Mouse (Mus musculus) intestine, embryonic 15.5 days (tissue): ENCODE results near the gene Med25. TPM values are rescaled to one million over a fixed set of nuclear protein-coding genes. Genes with fewer than 3 reads are reported as not detected.

Experiments used
- ATAC-seq: fragments of 200-750 bp; cut with Nextera tagmentation; 2 replicates; pipeline ENCODE4 v1.8.0; 2017; ENCODE audit warnings: moderate TSS enrichment, moderate library complexity
- H3K27ac ChIP-seq: fragments of 300-500 bp; sonication (generic); 2 replicates; pipeline ENCODE4 v1.5.1; 2015; ENCODE audit warnings: mild to moderate bottlenecking, inconsistent platforms
- H3K27me3 ChIP-seq: fragments of 300-500 bp; sonication (generic); replicated peaks from 2 replicates; pipeline ENCODE4 v1.6.1; 2015; ENCODE audit warnings: inconsistent platforms
- H3K36me3 ChIP-seq: fragments of 300-500 bp; sonication (generic); 2 replicates; pipeline ENCODE4 v1.6.1; 2015; ENCODE audit warnings: inconsistent platforms
- H3K4me1 ChIP-seq: fragments of 300-500 bp; sonication (generic); replicated peaks from 2 replicates; pipeline ENCODE4 v1.6.1; 2015; ENCODE audit warnings: inconsistent platforms
- H3K4me2 ChIP-seq: fragments of 300-500 bp; sonication (generic); replicated peaks from 2 replicates; pipeline ENCODE4 v1.6.1; 2015; ENCODE audit warnings: mild to moderate bottlenecking, inconsistent platforms
- H3K4me3 ChIP-seq: fragments of 300-500 bp; sonication (generic); replicated peaks from 2 replicates; pipeline ENCODE4 v1.5.1; 2015; ENCODE audit warnings: inconsistent platforms
- H3K9ac ChIP-seq: fragments of 300-500 bp; sonication (generic); 2 replicates; pipeline ENCODE4 v1.6.1; 2015; ENCODE audit warnings: inconsistent platforms
- H3K9me3 ChIP-seq: fragments of 300-500 bp; sonication (generic); 2 replicates; pipeline ENCODE4 v1.6.1; 2016; ENCODE audit warnings: inconsistent platforms
- WGBS: fragments of 180-500 bp; shearing (Covaris S2); methylation state at CpG from one replicate; pipeline ENCODE4 v1.1.7; 2015; 5-methylcytosine and 5-hydroxymethylcytosine counted together
- polyA plus RNA-seq: library from polyadenylated mRNA; unstranded; fragments of >200 nt; fragmentation: Nextera tagmentation; extraction: Ambion mirVana; gene quantifications from 2 replicates; pipeline ENCODE4 v1.2.1, GENCODE M21; 2015

The Med25 gene
- polyA plus RNA-seq, 1 experiment from 2014 or later, result 88.2 TPM

- Histone ChIP-seq H3K36me3 (peaks cover 18% of the 10 kb centered on the region), H3K27ac (peak overlapping the region; percentile 100), H3K4me1 (peaks cover 48% of the 10 kb centered on the region), H3K9me3 (no peaks in the 10 kb centered on the region), H3K4me3 (peak overlapping the region; percentile 96), H3K27me3 (no peaks in the 10 kb centered on the region), H3K9ac (peak overlapping the region; percentile 96), H3K4me2 (peak overlapping the region; percentile 66)
- 0 out of 2 replicates have a peak, but pooled peaks have one; percentile 3 for ATAC-seq
- 5% methylated on average over 16 of the region's 16 CpGs for WGBS
These were observed 24.0 kb downstream of the Med25 start for GRCm38 (mm10) chr7:44868465-44868864.

GRCm38 (mm10) chr7:44867802-44868201 is 24.7 kb downstream of the Med25 start:
- Histone ChIP-seq H3K9me3 (no peaks in the 10 kb centered on the region), H3K4me1 (peaks cover 47% of the 10 kb centered on the region), H3K4me3 (peak overlapping the region; percentile 96), H3K36me3 (peaks cover 24% of the 10 kb centered on the region), H3K27me3 (no peaks in the 10 kb centered on the region), H3K9ac (peak overlapping the region; percentile 96), H3K4me2 (peak overlapping the region; percentile 66), H3K27ac (peak overlapping the region; percentile 100; the same call in 1 of the 2 replicates)
- 36% methylated on average over 9 of the region's 9 CpGs for WGBS
- ATAC-seq, result no peak

GRCm38 (mm10) chr7:44867010-44867702 is 25.4 kb downstream of the Med25 start:
- Histone ChIP-seq H3K4me1 (peaks cover 47% of the 10 kb centered on the region), H3K4me3 (peak overlapping the region; percentile 96), H3K9me3 (no peaks in the 10 kb centered on the region), H3K27me3 (no peaks in the 10 kb centered on the region), H3K36me3 (peaks cover 29% of the 10 kb centered on the region), H3K9ac (peak overlapping the region; percentile 96), H3K27ac (peak overlapping the region; percentile 67; the same call in 1 of the 2 replicates), H3K4me2 (peak overlapping the region; percentile 66)
- no peak for ATAC-seq
- 56% methylated on average over 19 of the region's 19 CpGs for WGBS

DNA sequence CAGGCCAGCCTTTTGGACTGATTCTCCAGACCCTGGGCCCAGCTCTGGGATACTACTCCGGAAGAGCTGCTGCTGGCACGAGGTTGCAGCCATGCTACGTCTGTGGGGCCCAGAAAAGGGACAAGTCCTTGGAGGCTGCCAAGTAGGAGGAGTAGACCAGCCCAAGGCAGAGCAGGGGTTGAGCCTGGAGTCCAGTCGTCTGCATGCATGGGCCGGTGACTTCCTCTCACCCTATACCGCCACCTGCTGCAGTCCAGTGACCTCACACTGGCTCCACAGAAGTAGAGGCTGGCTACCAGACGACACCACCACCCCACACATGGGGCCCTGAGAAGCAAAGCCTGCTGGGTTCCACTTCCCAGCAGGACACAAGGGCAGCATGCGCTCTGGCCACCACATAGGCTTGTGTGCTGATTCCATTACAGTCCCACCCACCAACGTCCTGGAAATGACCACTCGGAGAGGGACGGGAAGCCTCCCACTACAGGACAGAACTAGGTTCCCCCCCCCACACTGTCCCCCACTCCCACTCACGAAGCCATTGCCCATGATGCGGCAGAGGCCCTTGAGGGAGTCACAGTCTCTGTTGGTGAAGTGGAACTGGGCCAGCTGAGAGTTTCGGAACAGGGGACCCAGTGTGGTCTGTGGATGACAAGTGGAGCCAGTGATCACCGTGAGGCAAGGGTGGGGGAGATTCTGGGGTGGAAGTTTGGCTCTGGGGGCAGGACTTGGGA is 26.1 kb downstream of the Med25 start:
- WGBS, result 43% methylated on average over 15 of the region's 15 CpGs
- Histone ChIP-seq H3K9me3 (no peaks in the 10 kb centered on the region), H3K36me3 (peaks cover 36% of the 10 kb centered on the region), H3K4me1 (peaks cover 49% of the 10 kb centered on the region), H3K9ac (peak overlapping the region; percentile 96), H3K4me3 (peak overlapping the region; percentile 15), H3K4me2 (peak overlapping the region; percentile 66), H3K27ac (peak overlapping the region; percentile 67), H3K27me3 (no peaks in the 10 kb centered on the region)
- peak; percentile 10; the same call in 1 of the 2 replicates for ATAC-seq

DNA sequence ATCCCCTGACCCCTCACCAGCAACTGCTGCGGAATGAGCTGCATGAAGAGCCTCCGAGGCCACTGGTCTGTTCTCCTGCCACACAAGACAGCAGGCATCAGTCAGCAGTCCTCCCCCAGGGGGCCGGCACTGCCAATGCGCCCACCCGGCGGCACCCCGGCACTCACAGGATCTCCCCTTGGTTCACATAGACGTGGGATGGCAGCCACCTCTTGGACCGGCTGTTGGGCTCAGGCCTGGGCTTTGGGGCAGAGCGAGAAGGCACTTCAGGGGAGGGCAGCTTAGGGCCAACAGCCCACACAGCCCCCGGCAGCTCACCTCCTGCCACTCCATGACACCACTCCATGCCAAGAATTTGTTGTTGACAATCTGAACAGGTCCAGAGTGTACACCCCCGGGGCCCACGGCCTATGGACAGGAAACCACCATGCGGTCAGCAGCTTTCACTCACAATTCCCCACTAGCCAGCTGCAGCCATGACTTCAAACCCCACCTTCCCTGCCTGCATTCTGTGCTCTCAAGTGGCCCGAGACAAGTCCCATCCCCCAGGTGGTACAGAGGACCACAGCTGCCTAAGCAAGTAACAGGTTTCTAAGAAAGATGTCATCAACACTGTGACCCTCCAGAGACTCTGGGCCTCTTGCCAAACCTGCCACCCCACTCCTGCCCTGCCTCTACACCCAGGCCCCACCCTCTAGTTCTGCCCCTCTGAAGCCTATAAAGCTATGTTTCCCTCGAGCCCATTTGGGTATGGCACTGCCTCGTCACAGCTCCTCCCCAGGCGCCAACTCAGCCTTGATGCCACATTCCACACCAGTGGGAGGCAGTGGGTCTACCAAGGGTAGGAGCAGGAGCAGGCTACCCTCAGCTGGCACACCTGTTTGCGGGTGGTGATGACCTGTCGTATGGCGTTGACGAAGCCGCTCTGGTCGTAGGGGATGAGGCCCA is 27.6 kb downstream of the Med25 start:
- Histone ChIP-seq H3K36me3 (peaks cover 38% of the 10 kb centered on the region), H3K9me3 (no peaks in the 10 kb centered on the region), H3K4me3 (no peak overlapping the region), H3K4me1 (peaks cover 59% of the 10 kb centered on the region), H3K27ac (peak overlapping the region; percentile 9; the same call in 1 of the 2 replicates), H3K9ac (no peak overlapping the region), H3K27me3 (no peaks in the 10 kb centered on the region), H3K4me2 (no peak overlapping the region; the same call in 1 of the 2 replicates)
- ATAC-seq, result no peak
- 79% methylated on average over 24 of the region's 24 CpGs for WGBS

DNA sequence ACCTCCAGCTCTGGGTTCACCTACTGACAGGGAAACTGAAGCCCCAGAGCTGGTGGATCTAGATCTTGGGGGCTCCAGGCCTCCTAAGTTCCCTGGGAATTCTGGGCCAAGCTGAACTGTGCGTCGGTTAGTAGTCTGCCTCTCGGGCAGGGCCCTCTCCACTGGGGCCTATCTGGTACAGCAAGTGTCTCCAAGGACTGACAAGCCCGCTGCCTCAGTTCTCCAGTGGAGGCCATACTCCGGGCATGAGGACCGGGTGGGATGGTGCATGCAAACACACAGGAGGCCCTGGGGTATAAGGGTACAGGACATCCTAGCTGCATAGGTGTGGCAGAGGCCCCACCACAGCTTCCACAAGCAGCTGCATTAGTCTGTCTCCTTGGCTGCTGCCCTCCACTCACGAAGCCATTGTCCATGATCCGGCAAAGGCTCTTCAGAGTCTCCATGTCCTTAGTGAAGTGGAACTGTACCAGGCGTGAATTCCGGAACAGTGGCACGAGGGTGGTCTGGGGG is 28.5 kb downstream of the Med25 start:
- WGBS, result 84% methylated on average over 11 of the region's 11 CpGs
- ATAC-seq, result no peak
- H3K36me3 ChIP-seq, result peaks cover 38% of the 10 kb centered on the region

GRCm38 (mm10) chr7:44863210-44863609 is 29.3 kb downstream of the Med25 start:
- peaks cover 59% of the 10 kb centered on the region for H3K4me1 ChIP-seq
- H3K4me2 ChIP-seq, result no peak overlapping the region
- no peak overlapping the region for H3K27ac ChIP-seq
- peaks cover 38% of the 10 kb centered on the region for H3K36me3 ChIP-seq
- 86% methylated on average over 14 of the region's 14 CpGs for WGBS
- H3K9me3 ChIP-seq, result no peaks in the 10 kb centered on the region
- H3K4me3 ChIP-seq, result no peak overlapping the region
- H3K9ac ChIP-seq, result no peak overlapping the region
- ATAC-seq, result no peak
- H3K27me3 ChIP-seq, result no peaks in the 10 kb centered on the region

More for the DNA sequence above, 28.5 kb downstream of the Med25 start:
- Histone ChIP-seq H3K4me3 (no peak overlapping the region), H3K9me3 (no peaks in the 10 kb centered on the region), H3K4me2 (no peak overlapping the region), H3K27me3 (no peaks in the 10 kb centered on the region), H3K27ac (no peak overlapping the region), H3K4me1 (peaks cover 59% of the 10 kb centered on the region), H3K9ac (no peak overlapping the region)

DNA sequence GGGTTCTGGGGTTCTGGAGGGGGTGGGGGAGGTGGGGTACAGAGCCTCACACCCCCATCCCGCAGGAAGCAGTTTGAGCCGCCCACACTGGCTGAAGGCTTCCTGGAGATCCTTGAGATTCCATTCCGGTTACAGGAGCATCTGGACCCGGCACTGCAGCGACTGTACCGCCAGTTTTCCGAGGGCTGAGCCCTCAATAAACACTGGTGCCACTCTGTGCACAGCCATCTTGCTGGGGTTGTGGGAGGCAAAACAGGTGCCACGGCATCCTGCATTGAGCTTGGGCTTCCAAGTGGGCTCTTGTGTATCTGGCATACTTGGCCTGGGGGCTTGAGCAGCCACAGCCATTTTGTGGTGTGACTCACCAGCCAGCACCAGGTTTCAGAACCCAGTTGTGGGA is 30.1 kb downstream of the Med25 start:
- Histone ChIP-seq H3K27ac (no peak overlapping the region), H3K9me3 (no peaks in the 10 kb centered on the region), H3K27me3 (no peaks in the 10 kb centered on the region), H3K4me3 (no peak overlapping the region), H3K4me1 (peaks cover 59% of the 10 kb centered on the region), H3K36me3 (peaks cover 38% of the 10 kb centered on the region), H3K9ac (no peak overlapping the region), H3K4me2 (no peak overlapping the region)
- ATAC-seq, result no peak
- WGBS, result 83% methylated on average over 8 of the region's 8 CpGs

DNA sequence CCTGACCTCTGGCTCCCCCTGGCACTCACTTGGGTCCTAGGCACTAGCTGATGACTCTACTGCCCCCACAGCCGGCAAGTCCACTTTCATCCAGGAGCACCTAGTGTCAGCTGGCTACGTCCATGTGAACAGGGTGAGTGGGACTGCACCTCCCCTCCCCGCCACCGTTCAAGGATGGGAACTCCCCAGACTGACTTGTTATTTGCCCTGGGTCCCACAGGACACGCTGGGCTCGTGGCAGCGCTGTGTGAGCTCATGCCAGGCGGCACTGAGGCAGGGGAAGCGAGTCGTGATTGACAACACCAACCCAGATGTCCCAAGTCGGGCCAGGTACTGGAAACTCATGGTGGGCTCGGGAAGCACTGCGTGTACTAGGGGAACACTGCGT is 31.1 kb downstream of the Med25 start:
- Histone ChIP-seq H3K9ac (no peak overlapping the region), H3K4me2 (no peak overlapping the region), H3K9me3 (no peaks in the 10 kb centered on the region), H3K4me1 (peaks cover 53% of the 10 kb centered on the region), H3K36me3 (peaks cover 38% of the 10 kb centered on the region), H3K27ac (no peak overlapping the region), H3K27me3 (no peaks in the 10 kb centered on the region), H3K4me3 (no peak overlapping the region)
- 76% methylated on average over 14 of the region's 14 CpGs for WGBS
- ATAC-seq, result no peak

GRCm38 (mm10) chr7:44860576-44861428 is 31.7 kb downstream of the Med25 start:
- H3K9ac ChIP-seq, result no peak overlapping the region
- 56% methylated on average over 22 of the region's 22 CpGs for WGBS

GRCm38 (mm10) chr7:44859896-44860295 is 32.6 kb downstream of the Med25 start:
- Histone ChIP-seq H3K9ac (no peak overlapping the region), H3K9me3 (no peaks in the 10 kb centered on the region), H3K4me3 (no peak overlapping the region), H3K4me2 (no peak overlapping the region), H3K27me3 (no peaks in the 10 kb centered on the region), H3K27ac (0 out of 2 replicates have a peak overlapping the region, but pooled peaks have one; percentile 22), H3K4me1 (peaks cover 46% of the 10 kb centered on the region), H3K36me3 (peaks cover 34% of the 10 kb centered on the region)
- WGBS, result 92% methylated on average over 11 of the region's 11 CpGs
- no peak for ATAC-seq

More at GRCm38 (mm10) chr7:44860576-44861428, 31.7 kb downstream of the Med25 start:
- peak; percentile 32; the same call in 1 of the 2 replicates for ATAC-seq
- no peak overlapping the region for H3K4me3 ChIP-seq
- no peaks in the 10 kb centered on the region for H3K9me3 ChIP-seq
- no peaks in the 10 kb centered on the region for H3K27me3 ChIP-seq
- H3K4me1 ChIP-seq, result peaks cover 49% of the 10 kb centered on the region
- peaks cover 38% of the 10 kb centered on the region for H3K36me3 ChIP-seq
- H3K27ac ChIP-seq, result peak overlapping the region; percentile 48; the same call in 1 of the 2 replicates
- no peak overlapping the region for H3K4me2 ChIP-seq
